10 mouse cellular contexts compared by ENCODE assay signal in the genomic region with DNA sequence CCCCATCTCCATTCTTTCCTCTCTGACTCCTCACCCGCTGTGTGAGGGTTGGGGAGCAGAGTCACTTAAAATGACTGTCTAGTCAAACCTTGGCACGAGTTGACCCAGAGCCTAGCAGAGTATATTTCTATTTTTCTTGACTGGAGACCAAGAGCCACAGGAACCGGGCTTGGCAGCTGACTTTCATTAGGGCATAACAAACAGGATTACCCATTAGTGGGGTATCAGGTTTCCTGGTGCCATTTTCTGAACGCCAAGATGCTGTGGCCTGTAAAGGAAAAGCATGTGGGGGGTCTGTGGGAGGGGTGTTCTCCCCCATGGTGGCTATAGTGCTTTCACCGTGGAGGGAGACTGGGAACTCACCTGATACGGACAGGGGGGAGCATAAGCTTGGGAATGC. TPM values are rescaled to one million over a fixed set of nuclear protein-coding genes. Genes with fewer than 3 reads are reported as not detected.
DNase-seq lines count a peak whose midpoint lies in the region; ATAC-seq and TF ChIP-seq lines count a peak whose summit lies in the region.
"Had no signal": no experiment of that assay in that cellular context is flagged by ENCODE, and none has a peak within 500 bp of the region (broad histone marks: within the 10 kb centered on the region; RNA-seq: fewer than 3 reads in every experiment).

No protein-coding gene starts in this region.

- H3K36me3 ChIP-seq in kidney, postnatal 0 days (ENCODE audit: insufficient read depth, low read length), result no peaks in the 10 kb centered on the region
- no peaks in the 10 kb centered on the region for H3K36me3 ChIP-seq in embryonic facial prominence, embryonic 13.5 days
- no peaks in the 10 kb centered on the region for H3K36me3 ChIP-seq in liver, embryonic 16.5 days (ENCODE audit: control insufficient read depth, insufficient read depth)

- no peak for TF ChIP-seq CTCF in kidney, postnatal 0 days (IDR thresholded peaks at IDR 0.05; ENCODE audit: low read depth)
- no peak for TF ChIP-seq CTCF in brain, embryonic 14.5 days (IDR thresholded peaks at IDR 0.05; ENCODE audit: borderline replicate concordance, extremely low read depth, insufficient read depth, insufficient read length)

- no peaks in the 10 kb centered on the region for H3K9me3 ChIP-seq in kidney, postnatal 0 days (replicated peaks; ENCODE audit: low read length)
- no peaks in the 10 kb centered on the region for H3K9me3 ChIP-seq in embryonic facial prominence, embryonic 13.5 days
- no peaks in the 10 kb centered on the region for H3K9me3 ChIP-seq in liver, embryonic 16.5 days (replicated peaks; ENCODE audit: control insufficient read depth, low read length)

- no peak overlapping the region for H3K9ac ChIP-seq in kidney, postnatal 0 days (ENCODE audit: low read depth, low read length)
- no peak overlapping the region for H3K9ac ChIP-seq in embryonic facial prominence, embryonic 13.5 days
- no peak overlapping the region for H3K9ac ChIP-seq in liver, embryonic 16.5 days (ENCODE audit: low read depth, low read length)

- peak; percentile 27 for DNase-seq in kidney, postnatal 0 days (ENCODE audit: low spot score)
- DNase-seq in kidney, adult 9 months, result no peak
- peak; percentile 51 for DNase-seq in brain, embryonic 14.5 days (ENCODE audit: low read depth)
- no peak for DNase-seq in spleen, postnatal 10 days (ENCODE audit: low spot score in 2 of 2)
- no peak for DNase-seq in layer of hippocampus, postnatal 25 days (ENCODE audit: extremely low spot score in 1 of 2, low spot score in 1 of 2)
- DNase-seq: thymus, postnatal 14 days had no signal

- TF ChIP-seq POLR2A in brain, embryonic 14.5 days (IDR thresholded peaks at IDR 0.05; ENCODE audit: borderline replicate concordance, extremely low read depth, insufficient read depth, insufficient read length, poor library complexity, severe bottlenecking), result no peak

- 6% methylated on average over 6 of the region's 6 CpGs for WGBS in kidney, postnatal 0 days
- 2% methylated on average over 6 of the region's 6 CpGs for WGBS in embryonic facial prominence, embryonic 13.5 days
- WGBS in liver, embryonic 16.5 days (ENCODE audit: insufficient replicate concordance), result 38% methylated on average over 6 of the region's 6 CpGs

- no peaks in the 10 kb centered on the region for H3K4me1 ChIP-seq in kidney, postnatal 0 days (replicated peaks; ENCODE audit: insufficient read depth, low read length)
- H3K4me1 ChIP-seq in embryonic facial prominence, embryonic 13.5 days, result peaks cover 26% of the 10 kb centered on the region
- peaks cover 3% of the 10 kb centered on the region for H3K4me1 ChIP-seq in liver, embryonic 16.5 days (ENCODE audit: control insufficient read depth, low read depth, low read length)

- no peak for ATAC-seq in kidney, postnatal 0 days (replicated peaks; ENCODE audit: low FRiP score, low read depth)
- 0 out of 2 replicates have a peak, but pooled peaks have one; percentile 10 for ATAC-seq in embryonic facial prominence, embryonic 13.5 days (ENCODE audit: insufficient number of reproducible peaks, insufficient read depth, low FRiP score, low TSS enrichment, low read depth)
- ATAC-seq in liver, embryonic 16.5 days (ENCODE audit: low read depth), result no peak; the same call in 1 of the 2 replicates
- ATAC-seq: lung, postnatal 0 days had no signal

- no peaks in the 10 kb centered on the region for H3K27me3 ChIP-seq in kidney, postnatal 0 days (ENCODE audit: insufficient read depth, low read length)
- peaks cover 26% of the 10 kb centered on the region for H3K27me3 ChIP-seq in embryonic facial prominence, embryonic 13.5 days
- H3K27me3 ChIP-seq in liver, embryonic 16.5 days (ENCODE audit: control insufficient read depth, insufficient read depth, low read depth, low read length), result no peaks in the 10 kb centered on the region

- H3K27ac ChIP-seq in kidney, postnatal 0 days, result no peak overlapping the region
- peak overlapping the region; percentile 29; the same call in 1 of the 2 replicates for H3K27ac ChIP-seq in embryonic facial prominence, embryonic 13.5 days
- H3K27ac ChIP-seq in liver, embryonic 16.5 days (ENCODE audit: low read length), result peak overlapping the region; percentile 79

- no peak overlapping the region for H3K4me2 ChIP-seq in kidney, postnatal 0 days (ENCODE audit: low read length)
- H3K4me2 ChIP-seq in embryonic facial prominence, embryonic 13.5 days, result peak overlapping the region; percentile 37
- H3K4me2 ChIP-seq in liver, embryonic 16.5 days (ENCODE audit: low read depth, low read length), result 0 out of 2 replicates have a peak overlapping the region, but pooled peaks have one; percentile 2

- H3K4me3 ChIP-seq in kidney, postnatal 0 days (replicated peaks; ENCODE audit: low read depth, low read length), result no peak overlapping the region
- H3K4me3 ChIP-seq in embryonic facial prominence, embryonic 13.5 days, result no peak overlapping the region
- H3K4me3 ChIP-seq in liver, embryonic 16.5 days (ENCODE audit: low read depth, low read length), result no peak overlapping the region

RNA-seq across cellular contexts. Expression of a gene that starts 10.2 kb away (rescaled TPM):
- 2.7 and 6.2 TPM in 2 replicates for polyA plus RNA-seq in kidney, postnatal 0 days (2015; fragmentation: Nextera tagmentation; extraction: Ambion mirVana)
- polyA plus RNA-seq in brain, embryonic 14.5 days (2012; rRNA removed), result 0.24 and 0.44 TPM in 2 replicates
- polyA plus RNA-seq in embryonic facial prominence, embryonic 13.5 days (2015; fragmentation: Nextera tagmentation; extraction: Ambion mirVana), result 34.8 TPM in 1 of 2 replicates, not detected in the other
- 5,304 and 6,290 TPM in 2 replicates for polyA plus RNA-seq in liver, embryonic 16.5 days (2015; fragmentation: Nextera tagmentation; extraction: Ambion mirVana)
- total RNA-seq in layer of hippocampus, postnatal 25 days (2021), result not detected
- total RNA-seq: monocyte, adult 5-6 weeks had no signal

RNA-seq across cellular contexts. Expression of a gene that starts 23.3 kb away (rescaled TPM):
- polyA plus RNA-seq in kidney, postnatal 0 days (2015; fragmentation: Nextera tagmentation; extraction: Ambion mirVana), result 108 and 119 TPM in 2 replicates
- polyA plus RNA-seq in brain, embryonic 14.5 days (2012; rRNA removed), result 33.3 and 41.4 TPM in 2 replicates
- 102 and 104 TPM in 2 replicates for polyA plus RNA-seq in embryonic facial prominence, embryonic 13.5 days (2015; fragmentation: Nextera tagmentation; extraction: Ambion mirVana)
- polyA plus RNA-seq in liver, embryonic 16.5 days (2015; fragmentation: Nextera tagmentation; extraction: Ambion mirVana), result 50.7 and 54.4 TPM in 2 replicates
- total RNA-seq in layer of hippocampus, postnatal 25 days (2021), result 10 to 100 TPM; 71.1 to 71.7 TPM

RNA-seq across cellular contexts. Expression of a gene that starts 23.4 kb away (rescaled TPM):
- 25.3 and 26.7 TPM in 2 replicates for polyA plus RNA-seq in kidney, postnatal 0 days (2015; fragmentation: Nextera tagmentation; extraction: Ambion mirVana)
- polyA plus RNA-seq in brain, embryonic 14.5 days (2012; rRNA removed), result 18.8 and 22.0 TPM in 2 replicates
- polyA plus RNA-seq in embryonic facial prominence, embryonic 13.5 days (2015; fragmentation: Nextera tagmentation; extraction: Ambion mirVana), result 30.4 and 33.5 TPM in 2 replicates
- 27.2 and 27.3 TPM in 2 replicates for polyA plus RNA-seq in liver, embryonic 16.5 days (2015; fragmentation: Nextera tagmentation; extraction: Ambion mirVana)
- 10 to 100 TPM; 13.7 to 14.6 TPM for total RNA-seq in layer of hippocampus, postnatal 25 days (2021)

RNA-seq across cellular contexts. Expression of a gene that starts 37.2 kb away (rescaled TPM):
- 0.84 and 1.0 TPM in 2 replicates for polyA plus RNA-seq in kidney, postnatal 0 days (2015; fragmentation: Nextera tagmentation; extraction: Ambion mirVana)
- 0.11 TPM in 1 of 2 replicates, not detected in the other for polyA plus RNA-seq in brain, embryonic 14.5 days (2012; rRNA removed)
- 0.51 and 1.2 TPM in 2 replicates for polyA plus RNA-seq in embryonic facial prominence, embryonic 13.5 days (2015; fragmentation: Nextera tagmentation; extraction: Ambion mirVana)
- 15.3 and 19.3 TPM in 2 replicates for polyA plus RNA-seq in liver, embryonic 16.5 days (2015; fragmentation: Nextera tagmentation; extraction: Ambion mirVana)
- total RNA-seq in layer of hippocampus, postnatal 25 days (2021), result under 1 TPM in 1 of 2 experiments, not detected in 1; 0.25 TPM
- total RNA-seq: monocyte, adult 5-6 weeks had no signal

Comparison
In these comparisons a context has a peak if more than half of its experiments do, and no peak if none do; other contexts are left out.
1. DNase-seq: peak in kidney, postnatal 0 days (single experiment) and brain, embryonic 14.5 days (single experiment); none in kidney, adult 9 months (single experiment), spleen, postnatal 10 days (0 of 2) and layer of hippocampus, postnatal 25 days (0 of 2).
2. RNA of a gene that starts 10.2 kb away (polyA plus RNA-seq): 5,304 to 6,290 TPM in liver, embryonic 16.5 days; 2.7 to 6.2 TPM in kidney, postnatal 0 days, 0.24 to 0.44 TPM in brain, embryonic 14.5 days and 34.8 TPM in embryonic facial prominence, embryonic 13.5 days; every median in the first group is over 100 times any median in the second.